Mouse (Mus musculus): ENCODE results near the gene Tmem202. TPM values are rescaled to one million over a fixed set of nuclear protein-coding genes. Genes with fewer than 3 reads are reported as not detected.

The Tmem202 gene
- 1 to 10 TPM in 1 of 2 experiments, under 1 TPM in 1; 0.65 to 1.4 TPM for total RNA-seq (2023)

GRCm38 (mm10) chr9:59539441-59540137, at the start of gene Tmem202, which contains the start of gene Hexa:
Gene Tmem202, minus strand, starts transcription at chr9:59539847.
Gene Hexa, plus strand, starts transcription at chr9:59539540.

GRCm38 (mm10) chr9:59577844-59578504, 38.3 kb upstream of the Tmem202 start, which contains the start of gene Celf6:
Gene Celf6, plus strand, starts transcription at chr9:59577917.

GRCm38 (mm10) chr9:59486549-59487065, 53.0 kb downstream of the Tmem202 start, which contains the start of gene Arih1:
Gene Arih1, minus strand, starts transcription at chr9:59486618.

Other genes with a start within 250 kb of the Tmem202 start
- 10 to 100 TPM; 54.8 to 56.8 TPM for gene Adpgk, start 248.3 kb downstream of the Tmem202 start, total RNA-seq (2023)
- gene Bbs4, start 186.3 kb downstream of the Tmem202 start, total RNA-seq (2023), result 1 to 10 TPM; 5.3 to 8.5 TPM
- 100 to 1,000 TPM; 140 to 145 TPM for gene Arih1, start 53.2 kb downstream of the Tmem202 start, total RNA-seq (2023)
- 10 to 100 TPM; 60.0 to 60.5 TPM for gene Hexa, start 307 bp downstream of the Tmem202 start, total RNA-seq (2023)
- gene Celf6, start 38.1 kb upstream of the Tmem202 start, total RNA-seq (2023), result not detected
- 10 to 100 TPM; 69.7 to 76.7 TPM for gene Parp6, start 77.4 kb upstream of the Tmem202 start, total RNA-seq (2023)
- 100 to 1,000 TPM; 260 to 261 TPM for gene Pkm, start 116.5 kb upstream of the Tmem202 start, total RNA-seq (2023)
- under 1 TPM in 1 of 2 experiments, not detected in 1; 0.36 TPM for gene Gramd2, start 140.3 kb upstream of the Tmem202 start, total RNA-seq (2023)
- gene Senp8, start 210.9 kb upstream of the Tmem202 start, total RNA-seq (2023), result 1 to 10 TPM; 2.9 to 3.8 TPM
- gene Myo9a, start 211.0 kb upstream of the Tmem202 start, total RNA-seq (2023), result 10 to 100 TPM; 16.7 to 21.8 TPM

Data from B cell, adult 67 days (primary cell).